Mouse (Mus musculus) spleen, postnatal 4 days (tissue): Measurements from ENCODE around the gene Svbp.

Experiments used
- DNase-seq, 2 experiments: peaks; one replicate each; pipeline ENCODE4 v3.0.0; 2022; ENCODE audit warnings: low spot score in 2 of 2

Gene Svbp

DNA sequence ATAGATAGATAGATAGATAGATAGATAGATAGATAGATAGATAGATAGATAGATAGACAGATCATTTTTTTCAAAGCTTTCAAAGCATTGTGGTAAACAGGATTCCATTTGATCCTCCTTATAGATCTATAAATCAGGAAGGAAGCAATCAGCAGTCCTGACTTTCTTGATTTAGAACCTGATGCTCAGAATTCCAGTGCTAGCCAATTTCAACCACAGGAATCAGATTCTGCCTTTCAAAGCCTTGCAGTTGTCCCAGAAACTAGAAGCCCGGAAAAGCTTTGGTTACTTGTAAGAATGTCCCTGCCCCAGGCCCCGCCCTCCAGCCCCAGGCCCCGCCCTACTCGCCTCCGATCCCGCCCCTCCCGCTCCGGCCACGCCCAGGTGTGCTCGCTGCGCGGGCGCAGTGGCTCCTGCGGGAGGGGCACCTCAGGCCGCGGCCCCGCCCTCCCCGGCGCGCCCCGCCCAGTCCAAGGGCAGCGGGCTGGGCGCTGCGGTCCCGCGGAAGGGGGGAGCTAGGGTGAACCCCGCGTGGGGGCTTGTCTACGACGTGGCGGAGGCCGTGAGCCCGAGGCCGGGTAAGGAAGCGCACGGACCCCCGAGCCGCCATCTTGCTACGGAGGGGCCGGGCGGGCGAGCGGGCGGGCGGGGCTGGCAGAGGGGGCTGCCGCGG is at the start of gene Svbp:
Gene Svbp (plus strand): TSS at position 398 of the 673 bp plus-strand sequence.
- peak; percentile 93 to 98 for DNase-seq

DNA sequence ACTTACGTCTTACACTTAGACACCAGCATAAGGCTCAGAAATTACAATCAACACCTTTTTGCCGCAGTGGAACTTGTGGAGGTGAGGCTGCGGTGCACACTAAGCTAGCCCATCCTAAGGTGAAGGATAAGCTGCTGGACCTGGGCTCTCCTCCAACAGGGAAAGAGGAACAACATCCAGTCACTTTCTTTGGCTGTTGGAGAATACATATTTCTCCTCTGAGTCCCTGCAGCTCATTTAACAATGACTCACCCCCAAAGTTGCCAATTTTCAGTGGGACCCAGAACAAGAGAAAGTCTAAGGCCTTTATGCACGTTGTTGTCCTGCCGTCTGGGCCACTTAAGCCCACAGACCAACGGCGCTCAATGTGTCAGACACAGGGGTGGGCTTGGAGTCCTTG is 48.3 kb upstream of the Svbp start:
- no peak for DNase-seq

DNA sequence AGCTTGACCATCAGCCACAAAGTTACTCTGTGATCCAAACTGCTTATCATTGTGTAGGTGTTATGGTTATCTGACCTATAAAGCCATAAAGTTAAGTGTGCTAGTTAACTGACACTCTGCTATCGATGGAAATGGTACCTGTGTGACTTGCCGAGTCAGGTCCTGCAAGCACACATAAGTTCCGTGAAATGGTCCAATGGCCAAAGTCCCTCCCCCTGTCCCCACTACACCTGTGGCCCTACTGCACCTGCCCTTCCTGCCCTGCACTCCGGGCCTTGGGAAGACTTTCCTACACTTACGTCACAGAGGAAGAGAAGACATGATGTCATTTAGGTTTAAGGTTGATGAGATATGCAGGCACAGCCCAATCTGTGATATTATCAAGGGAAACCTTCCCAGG is 47.8 kb upstream of the Svbp start:
- no peak for DNase-seq

DNA sequence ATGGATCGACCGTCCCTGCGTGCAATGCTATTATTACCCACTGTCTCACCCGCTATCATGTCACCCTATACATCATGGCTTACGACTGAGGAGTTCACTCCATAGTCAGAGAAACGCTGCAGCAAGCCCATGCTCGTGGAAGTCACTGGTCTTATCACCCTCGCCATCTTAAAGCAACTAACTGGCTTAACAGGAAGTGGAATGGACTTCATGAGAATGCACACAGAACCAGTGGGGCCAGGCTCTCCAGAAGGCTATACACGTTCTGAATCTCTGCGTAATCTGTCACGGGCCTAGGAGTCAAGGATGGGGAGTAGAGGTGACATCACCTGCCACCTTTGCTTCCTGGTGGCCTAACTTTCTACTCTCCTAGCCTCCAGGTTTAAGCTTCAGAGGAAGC is 46.4 kb upstream of the Svbp start:
- no peak for DNase-seq

DNA sequence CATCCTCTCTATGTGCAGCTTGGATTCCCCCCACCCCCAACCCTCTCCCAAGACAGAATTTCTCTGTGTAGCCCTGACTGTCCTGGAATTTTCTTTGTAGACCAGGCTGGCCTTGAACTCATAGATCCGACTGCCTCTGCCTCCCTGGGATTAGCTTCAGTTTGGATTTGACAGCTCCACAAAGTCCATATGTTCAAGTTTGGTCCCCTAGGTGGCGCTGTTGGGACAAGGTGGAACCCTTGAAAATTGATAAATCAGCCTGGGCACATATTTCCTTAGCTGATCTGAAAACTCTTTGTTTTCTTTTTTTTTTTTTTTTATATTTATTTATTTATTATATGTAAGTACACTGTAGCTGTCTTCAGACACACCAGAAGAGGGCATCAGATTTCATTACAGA is 37.9 kb upstream of the Svbp start:
- DNase-seq = peak; percentile 77 to 92

DNA sequence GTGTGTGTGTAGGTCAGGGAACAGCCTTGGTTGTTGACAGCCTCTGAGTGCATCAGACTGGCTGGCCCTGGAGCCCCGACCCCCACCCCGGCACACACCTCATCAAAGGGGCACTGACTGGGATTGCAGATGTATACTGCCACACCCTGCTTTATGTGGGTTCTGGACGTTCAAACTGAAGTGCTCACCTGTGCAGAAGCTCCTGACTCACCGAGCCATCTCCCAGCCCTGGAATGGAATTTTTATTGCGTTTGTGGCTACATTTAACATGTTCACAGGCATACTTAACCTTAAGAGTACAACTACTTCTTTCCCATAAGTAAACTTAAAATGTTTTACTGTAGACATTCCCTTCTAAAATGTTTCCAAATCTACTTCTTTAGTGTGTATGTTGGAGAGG is 37.2 kb upstream of the Svbp start:
- no peak for DNase-seq

DNA sequence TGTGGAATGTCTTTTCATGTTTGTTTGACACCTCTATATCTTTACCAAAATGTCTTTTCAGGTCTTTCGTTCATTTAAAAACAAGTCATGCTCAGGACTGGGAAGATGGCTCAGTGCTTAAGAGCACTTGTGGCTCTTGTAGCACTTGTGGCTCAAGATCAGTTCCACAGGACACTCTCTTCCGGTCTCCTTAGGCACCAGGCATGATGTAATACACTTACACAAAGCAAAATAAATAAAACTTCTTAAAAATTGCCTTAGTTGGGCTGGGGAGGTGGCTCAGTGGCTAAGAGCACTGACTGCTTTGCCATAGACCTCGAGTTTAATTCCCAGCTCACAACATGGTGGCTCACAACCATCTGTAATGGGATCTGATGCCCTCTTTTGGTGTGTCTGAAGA is 33.7 kb upstream of the Svbp start:
- DNase-seq = no peak

DNA sequence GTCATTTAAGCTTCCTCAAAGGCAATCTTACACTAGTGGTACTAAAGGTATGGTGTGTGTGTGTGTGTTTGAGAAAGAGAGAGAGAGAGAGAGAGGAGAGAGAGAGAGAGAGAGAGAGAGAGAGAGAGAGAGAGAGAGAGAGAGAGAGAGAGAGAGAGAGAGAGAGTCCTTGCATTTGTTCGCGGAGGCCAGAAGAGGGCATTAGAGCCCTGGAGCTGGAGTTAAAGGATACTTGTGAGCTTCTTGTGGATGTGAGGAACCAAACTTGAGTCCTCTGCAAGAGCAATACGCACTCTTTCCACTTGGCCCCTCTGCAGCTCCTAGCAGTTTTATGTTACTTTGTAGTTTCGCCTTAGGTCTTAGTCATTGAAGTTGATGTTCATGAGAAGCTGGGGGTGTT is 32.1 kb upstream of the Svbp start:
- no peak for DNase-seq

DNA sequence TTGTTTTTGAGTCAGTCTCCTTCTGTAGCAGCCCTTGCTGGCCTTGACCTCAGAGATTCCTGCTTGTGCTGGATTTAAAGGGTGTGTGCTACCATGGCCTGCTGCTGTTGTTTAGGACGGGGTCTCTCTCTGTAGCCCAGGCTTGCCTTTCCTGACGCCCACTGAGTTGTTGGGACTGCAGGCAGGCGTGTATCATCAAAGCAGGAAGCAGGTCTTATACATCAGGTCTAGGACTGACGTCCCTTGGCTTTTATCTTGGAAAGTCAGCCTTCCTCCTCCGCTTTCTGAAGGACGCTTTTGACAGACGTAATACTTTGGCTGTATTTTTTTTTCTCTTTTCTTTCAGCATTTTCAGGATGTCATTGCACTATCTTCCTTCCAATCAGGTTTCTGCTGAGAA is 29.2 kb upstream of the Svbp start:
- DNase-seq = no peak

DNA sequence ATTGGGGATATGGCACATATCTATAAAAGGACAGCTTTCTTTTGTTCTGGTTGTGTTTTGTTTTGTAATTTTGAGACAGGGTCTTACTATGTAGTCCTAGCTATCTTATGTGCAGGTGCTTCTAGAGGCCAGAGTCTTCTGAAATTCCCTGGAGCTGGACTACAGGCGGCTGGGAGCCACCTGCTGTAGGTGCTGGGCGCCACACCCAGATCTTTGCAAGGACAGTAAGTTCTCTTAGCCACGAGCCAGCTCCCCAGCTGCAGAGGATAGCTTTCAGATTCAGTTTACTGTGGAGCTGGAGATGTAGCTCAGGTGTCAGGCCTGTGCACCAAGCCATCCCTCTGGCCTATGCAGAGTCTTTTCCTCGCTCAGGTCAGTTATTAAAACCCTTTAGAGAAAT is 28.0 kb upstream of the Svbp start:
- no peak for DNase-seq

DNA sequence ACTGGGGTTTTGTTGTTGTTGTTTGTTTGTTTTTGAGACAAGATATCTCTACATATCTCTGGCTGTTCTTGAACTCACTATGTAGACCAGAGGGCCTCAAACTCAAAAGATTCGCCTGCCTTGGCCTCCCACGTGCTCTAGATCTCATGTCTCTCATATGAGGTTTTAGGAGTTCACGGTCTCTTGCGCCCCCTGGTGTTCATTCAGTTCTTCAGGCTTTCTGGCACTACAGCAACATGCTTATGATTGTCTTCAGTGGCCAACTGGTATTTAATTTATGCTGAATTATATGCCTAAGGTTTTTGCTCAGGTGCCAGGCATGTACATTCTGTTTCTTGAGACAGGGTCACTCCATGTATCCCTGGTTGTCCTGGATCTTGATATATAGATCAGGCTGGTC is 27.4 kb upstream of the Svbp start:
- peak; percentile 83 to 93 for DNase-seq

DNA sequence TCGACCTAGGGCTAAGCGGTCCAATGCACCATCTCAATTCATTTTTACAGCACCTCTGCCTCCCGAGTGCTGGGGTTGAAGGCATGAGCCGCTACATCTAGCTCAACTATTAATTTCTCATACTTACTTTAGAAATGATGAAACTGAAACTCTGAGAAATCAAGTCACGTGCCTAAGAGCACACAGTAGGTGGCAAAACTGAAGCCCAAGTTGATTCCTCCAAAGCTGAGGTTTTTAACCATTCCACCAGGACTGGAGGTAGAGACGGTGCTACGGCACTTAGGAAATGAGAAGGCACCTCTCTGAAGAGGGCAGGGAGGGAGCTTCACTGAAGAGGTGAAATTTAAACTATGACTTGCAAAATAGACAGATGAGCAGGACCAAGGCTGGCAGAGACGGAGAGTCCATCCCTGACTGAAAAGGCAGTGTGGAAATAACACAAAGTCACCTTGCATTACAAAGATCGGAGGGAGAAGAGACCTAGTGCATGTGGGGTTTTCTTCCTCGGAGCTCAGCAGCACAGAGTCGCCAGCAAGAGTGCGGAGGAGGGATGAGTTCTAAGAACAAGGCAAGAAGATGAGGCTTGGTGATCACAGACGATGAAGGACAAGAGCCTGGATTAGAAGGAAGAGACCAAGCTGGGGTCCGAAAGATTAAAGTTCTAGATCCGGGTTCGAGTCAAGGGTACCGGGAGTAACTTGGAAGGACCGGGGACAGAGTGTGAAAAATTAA is 22.0 kb upstream of the Svbp start:
- DNase-seq = no peak

DNA sequence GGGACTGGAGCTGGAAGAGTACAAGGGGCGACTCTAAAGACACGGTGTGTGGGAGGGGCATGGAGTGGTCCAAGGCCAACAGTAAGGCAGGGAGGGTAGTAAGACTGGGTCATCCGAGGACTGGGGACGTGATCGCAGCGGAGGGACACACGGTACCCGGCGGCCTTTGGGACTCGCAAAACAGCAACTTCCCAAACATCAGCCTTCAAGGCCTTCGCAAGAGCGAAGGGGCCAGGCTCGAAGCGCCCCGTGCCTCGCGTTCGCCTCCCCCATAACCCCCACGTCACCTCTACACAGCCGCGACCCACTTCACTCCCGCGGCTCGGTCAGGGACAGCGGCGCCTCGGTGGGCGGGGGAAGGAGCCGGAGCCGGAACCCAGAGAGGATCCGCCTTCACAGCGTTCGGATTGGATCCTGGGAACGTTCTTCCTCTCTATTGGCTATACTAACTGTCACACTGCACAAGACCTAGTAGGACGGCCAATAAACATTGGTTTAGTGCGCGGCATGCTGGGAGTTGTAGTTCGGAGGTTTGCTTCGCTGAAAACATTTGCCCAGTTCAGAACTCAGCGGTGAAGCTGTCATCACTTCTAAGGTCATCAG is 21.2 kb upstream of the Svbp start, which contains the start of gene Zfp691:
Gene Zfp691 (minus strand): TSS at position 345 of the 603 bp plus-strand sequence.
- peak; percentile 92 to 95 for DNase-seq

DNA sequence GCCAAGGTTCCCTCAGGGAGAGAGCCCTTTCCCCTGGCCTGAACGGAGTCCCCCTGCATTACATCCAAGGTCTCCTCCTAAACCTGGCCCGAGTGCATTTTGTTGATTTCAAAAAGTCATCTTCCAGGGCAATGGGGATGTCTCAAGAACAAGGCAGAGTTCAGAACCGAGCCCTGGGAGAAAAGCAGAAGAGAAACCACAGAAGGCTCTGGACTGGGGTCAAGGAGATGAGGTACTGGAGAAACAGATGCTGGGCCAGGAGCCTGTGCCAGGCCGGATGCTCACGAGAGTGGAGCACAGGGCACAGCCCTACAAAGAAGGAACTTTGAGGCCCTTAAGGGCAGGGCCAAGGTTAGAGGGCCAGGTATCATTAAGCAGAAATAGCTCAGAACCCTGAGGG is 17.4 kb upstream of the Svbp start:
- no peak for DNase-seq

DNA sequence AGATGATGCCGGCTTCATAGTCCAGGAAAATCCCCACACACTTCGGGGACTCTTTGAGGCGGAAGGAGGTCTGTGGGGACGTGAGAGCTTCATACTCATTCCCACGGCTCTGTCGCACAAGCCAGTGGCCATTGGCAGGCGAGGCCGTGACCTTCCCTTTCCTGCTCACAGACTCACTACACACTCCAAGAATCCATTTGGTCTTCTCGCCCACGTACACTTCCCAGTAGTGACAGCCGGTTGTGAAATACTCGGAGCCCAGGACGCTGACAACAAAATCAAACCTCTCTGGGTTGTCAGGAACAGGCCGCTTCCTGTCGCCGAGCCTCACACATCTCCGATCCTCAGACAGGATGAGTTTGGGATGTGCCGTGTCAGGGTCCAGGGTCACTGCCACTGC is 16.8 kb upstream of the Svbp start:
- DNase-seq = no peak

DNA sequence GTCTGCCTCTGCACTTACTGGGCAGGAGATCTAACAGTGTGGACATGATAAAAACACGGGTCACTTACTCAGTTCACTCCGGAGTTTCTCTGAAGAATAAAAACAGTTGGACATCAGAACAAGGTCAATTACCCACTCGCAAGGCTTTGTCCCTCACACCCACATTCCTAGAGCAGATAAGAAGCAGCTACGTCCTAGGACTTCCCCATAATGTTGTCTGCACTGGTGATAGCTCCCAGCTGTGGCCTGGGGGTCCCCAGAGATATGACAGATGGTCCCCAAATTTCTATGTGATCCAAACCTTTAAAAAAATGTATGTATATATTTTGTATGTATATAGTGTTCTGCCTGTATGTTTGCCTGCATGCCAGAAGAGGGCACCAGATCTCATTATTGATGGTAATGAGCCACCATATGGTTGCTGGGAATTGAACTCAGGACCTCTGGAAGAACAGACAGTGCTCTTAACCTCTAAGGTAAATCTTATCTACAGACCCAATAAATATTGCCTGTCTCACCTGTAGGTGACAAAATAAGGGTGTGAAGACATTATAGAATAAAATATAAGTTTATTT is 14.9 kb upstream of the Svbp start:
- DNase-seq = no peak

DNA sequence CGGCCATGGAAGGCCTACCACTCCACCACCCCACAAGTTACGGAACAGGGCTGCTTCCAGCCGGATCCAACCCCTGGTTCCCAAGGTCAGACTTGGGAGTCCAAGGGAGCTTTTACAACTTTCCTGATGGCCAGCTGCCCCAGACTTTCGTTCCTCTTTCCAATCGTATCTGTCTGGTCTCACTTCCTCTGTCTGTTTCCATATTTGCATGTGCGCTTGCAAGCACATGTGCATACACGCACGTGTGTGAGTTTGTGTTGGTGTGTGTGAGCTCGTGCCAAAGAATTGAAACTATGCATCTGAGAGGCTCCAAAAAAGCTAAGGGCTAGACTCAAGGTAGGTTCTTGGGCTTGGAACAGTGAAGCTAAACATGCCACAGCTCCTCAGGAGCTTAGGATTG is 13.7 kb upstream of the Svbp start:
- DNase-seq = no peak

DNA sequence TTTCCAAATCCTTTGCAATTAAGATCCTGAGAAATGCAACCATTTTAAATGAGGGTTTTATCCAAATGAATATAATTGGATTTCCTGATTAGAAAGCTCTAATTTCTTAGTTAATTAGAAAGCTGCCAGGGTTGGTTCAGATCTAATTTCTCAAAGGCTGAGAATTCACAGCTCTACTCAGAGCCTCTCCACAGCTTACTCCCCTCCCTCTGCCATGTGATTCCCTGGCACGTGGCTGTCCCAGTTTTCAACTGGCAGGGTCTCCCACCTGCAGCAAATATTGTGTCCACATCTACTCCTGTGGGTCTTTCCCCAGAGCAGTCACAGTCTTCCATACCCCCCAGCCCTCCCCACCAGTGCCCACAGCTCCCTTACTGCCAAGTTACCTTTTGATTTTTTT is 11.6 kb upstream of the Svbp start:
- no peak for DNase-seq

DNA sequence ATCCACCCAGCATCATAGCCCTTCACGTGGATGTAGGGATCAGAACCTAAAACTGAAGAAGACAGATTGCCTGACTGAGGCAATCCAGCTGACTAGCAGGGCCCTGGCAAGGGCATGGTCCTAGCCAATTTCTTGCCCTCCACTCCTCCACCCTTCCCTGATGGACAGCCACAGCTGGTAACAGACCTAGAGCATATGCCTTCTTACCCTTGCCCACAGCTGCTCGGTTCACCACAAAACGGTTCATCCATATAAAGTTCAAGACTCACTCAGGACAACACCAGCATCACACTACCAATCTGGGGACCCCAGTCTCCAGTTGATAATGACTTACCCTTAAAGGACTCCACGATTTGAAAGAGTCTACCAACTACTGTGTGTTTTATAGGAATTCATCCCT is 9.3 kb upstream of the Svbp start:
- DNase-seq = no peak

DNA sequence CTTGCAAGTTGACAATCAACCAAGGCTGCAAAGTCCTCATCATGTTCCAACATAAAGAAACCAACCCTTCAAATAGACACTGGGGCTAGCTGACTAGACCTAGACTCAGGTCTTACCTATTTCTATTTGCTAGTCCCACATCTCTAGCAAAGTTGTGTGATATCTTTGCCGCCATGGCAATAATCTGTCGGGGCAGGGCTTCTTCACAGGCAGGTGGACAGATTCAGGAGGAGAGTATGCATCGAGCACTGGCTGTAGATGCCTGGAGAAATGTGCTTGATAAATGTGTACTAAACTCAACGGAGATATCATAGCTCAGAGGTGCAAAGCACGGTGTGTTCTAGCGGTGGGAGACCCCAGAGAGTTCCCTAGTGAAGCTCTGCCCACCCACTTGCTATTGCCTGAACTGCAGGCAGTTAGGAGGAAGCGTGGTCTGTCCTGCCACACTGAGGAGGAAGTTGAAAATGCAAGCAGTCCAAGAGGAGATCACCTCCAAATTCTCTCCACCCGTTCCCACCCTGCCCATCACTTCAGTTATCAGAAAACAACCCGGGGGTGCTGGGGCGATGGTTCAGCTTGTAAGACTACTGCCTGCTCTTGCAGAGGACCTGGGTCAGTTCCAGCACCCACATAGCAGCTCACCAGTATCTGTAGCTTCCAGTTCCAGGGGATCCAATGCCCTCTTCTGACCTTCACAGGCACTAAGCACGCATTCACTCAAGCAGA is 6.9 kb upstream of the Svbp start:
- DNase-seq = peak; percentile 67 to 79

DNA sequence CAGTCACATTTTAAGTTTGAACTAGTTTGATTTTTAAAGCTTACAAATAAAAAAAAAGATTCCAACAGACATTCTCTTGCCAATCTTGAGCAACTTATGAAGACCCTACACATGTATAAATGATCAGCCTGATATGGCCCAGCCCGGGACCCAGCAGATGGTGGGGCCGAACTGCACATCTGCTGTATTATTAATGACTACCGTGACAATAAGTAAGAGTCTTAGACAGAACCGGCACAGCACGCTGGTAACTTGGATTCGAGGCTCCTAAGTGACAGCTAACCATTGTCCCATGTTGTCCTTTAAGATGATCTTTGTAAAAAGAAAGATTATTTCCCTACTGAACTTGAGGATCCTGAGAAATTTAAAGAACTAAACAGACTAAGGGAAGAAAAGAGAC is 5.7 kb upstream of the Svbp start:
- DNase-seq = no peak

DNA sequence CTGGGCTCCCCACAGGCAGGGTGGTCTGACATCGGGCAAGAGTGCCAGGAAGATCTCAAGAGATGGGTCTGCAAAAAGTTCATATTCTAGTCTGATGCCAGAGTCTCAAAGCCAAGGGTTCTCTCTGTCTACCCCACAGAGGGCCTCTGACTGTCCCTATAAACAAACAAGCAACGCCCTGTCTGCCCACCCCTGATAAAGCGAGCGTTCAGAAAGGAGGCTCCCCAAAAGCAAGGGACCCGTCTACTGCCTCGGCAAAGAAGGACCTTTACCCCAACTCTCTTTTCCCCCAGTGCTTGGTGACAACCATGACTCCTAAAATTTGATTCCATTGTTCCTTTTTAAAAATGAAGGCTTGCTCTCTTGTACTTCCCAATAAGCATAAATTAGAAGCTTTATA is 5.2 kb upstream of the Svbp start, which contains the start of gene Ermap:
Gene Ermap (minus strand): TSS at position 148 of the 400 bp plus-strand sequence.
- peak; percentile 76 to 82 for DNase-seq
